Mouse (Mus musculus): ENCODE measurements around the gene Atf6.

GRCm38 (mm10) chr1:170829781-170830180, 37.8 kb downstream of the Atf6 start:
- TF ChIP-seq USF2 (conservative IDR thresholded peaks at IDR 0.05; ENCODE audit: low read depth, low read length): no peak
- TF ChIP-seq POLR2A (IDR thresholded peaks at IDR 0.05; ENCODE audit: low read depth, low read length): no peak
- no peak for TF ChIP-seq MXI1 (IDR thresholded peaks at IDR 0.05; ENCODE audit: low read depth, low read length)
- no peak for TF ChIP-seq GABPA (IDR thresholded peaks at IDR 0.05; ENCODE audit: insufficient replicate concordance, low read depth, low read length)
- TF ChIP-seq EP300 (IDR thresholded peaks at IDR 0.05; ENCODE audit: low read length): no peak
- no peak for TF ChIP-seq CTCF (conservative IDR thresholded peaks at IDR 0.05 in 1 of 2, IDR thresholded peaks at IDR 0.05 in 1 of 2; ENCODE audit: low read depth in 2 of 2, low read length in 2 of 2)
- no peak for TF ChIP-seq E2F4 (IDR thresholded peaks at IDR 0.05; ENCODE audit: insufficient replicate concordance, low read depth, low read length)
- TF ChIP-seq MEF2A (IDR thresholded peaks at IDR 0.05; ENCODE audit: borderline replicate concordance, low read depth, low read length): no peak
- no peak for TF ChIP-seq TCF12 (IDR thresholded peaks at IDR 0.05; ENCODE audit: low read depth, low read length)
- TF ChIP-seq UBTF (IDR thresholded peaks at IDR 0.05; ENCODE audit: low read depth, low read length): no peak
- TF ChIP-seq ELF1 (IDR thresholded peaks at IDR 0.05; ENCODE audit: low read depth, low read length): no peak
- no peak for TF ChIP-seq CHD2 (IDR thresholded peaks at IDR 0.05; ENCODE audit: low read length)
- TF ChIP-seq POLR2AphosphoS2 (IDR thresholded peaks at IDR 0.05; ENCODE audit: low read depth, low read length): no peak
- no peak for TF ChIP-seq ZNF384 (IDR thresholded peaks at IDR 0.05; ENCODE audit: low read depth, low read length)
